Mouse (Mus musculus) thymus, adult 18-20 months (tissue): ENCODE data around the gene Hist1h3d.

Experiments
- DNase-seq, 2 experiments: peaks; one replicate each; pipeline ENCODE4 v3.0.0; 2022; ENCODE audit warnings: mixed read lengths in 2 of 2

Gene Hist1h3d

GRCm38 (mm10) chr13:23622861-23623450 is 47.4 kb downstream of the Hist1h3d start:
- no peak for DNase-seq
